In genomic region chr1:183181030-183181395, GRCm38 (mm10) we compare ENCODE assay signal across 14 mouse cellular contexts. TPM values are rescaled to one million over a fixed set of nuclear protein-coding genes. Genes with fewer than 3 reads are reported as not detected.
DNase-seq lines count a peak whose midpoint lies in the region; ATAC-seq and TF ChIP-seq lines count a peak whose summit lies in the region.
"Had no signal": no experiment of that assay in that cellular context is flagged by ENCODE, and none has a peak within 500 bp of the region (broad histone marks: within the 10 kb centered on the region; RNA-seq: fewer than 3 reads in every experiment).

No protein-coding gene starts in this region.

- H3K4me2 ChIP-seq in hindbrain, embryonic 14.5 days (replicated peaks) = no peak overlapping the region
- H3K4me2 ChIP-seq: heart, embryonic 11.5 days; stomach, embryonic 15.5 days had no signal

- peaks cover 8% of the 10 kb centered on the region; the same call in 1 of the 2 replicates for H3K4me1 ChIP-seq in hindbrain, embryonic 14.5 days (replicated peaks; ENCODE audit: control insufficient read depth, insufficient read depth, low read length)
- H3K4me1 ChIP-seq: stomach, embryonic 15.5 days had no signal

- H3K36me3 ChIP-seq in hindbrain, embryonic 14.5 days (replicated peaks; ENCODE audit: control insufficient read depth, insufficient read depth) = no peaks in the 10 kb centered on the region
- H3K36me3 ChIP-seq: stomach, embryonic 15.5 days had no signal

- intact Hi-C loops in heart, postnatal 14 days (cut with DNase I) = no loop called here
- intact Hi-C loops in left cerebral cortex, postnatal 14 days (cut with DNase I) = no loop called here
- intact Hi-C loops in left cerebral cortex, postnatal 4 days (cut with DNase I) = no loop called here
- intact Hi-C loops in gastrocnemius, postnatal 36 days (cut with DNase I) = no loop called here

- 27% methylated on average over 2 of the region's 2 CpGs for WGBS in hindbrain, embryonic 14.5 days

- no peaks in the 10 kb centered on the region for H3K27me3 ChIP-seq in hindbrain, embryonic 14.5 days (ENCODE audit: control insufficient read depth, insufficient read depth, low read length)
- H3K27me3 ChIP-seq: Patski; stomach, embryonic 15.5 days had no signal

- no peak overlapping the region for H3K9ac ChIP-seq in hindbrain, embryonic 14.5 days
- H3K9ac ChIP-seq: stomach, embryonic 15.5 days had no signal

- H3K4me3 ChIP-seq in layer of hippocampus, adult 2 months = no peak overlapping the region
- no peak overlapping the region for H3K4me3 ChIP-seq in hindbrain, embryonic 14.5 days (replicated peaks; ENCODE audit: low read length)
- H3K4me3 ChIP-seq: stomach, embryonic 15.5 days had no signal

- no peaks in the 10 kb centered on the region for H3K9me3 ChIP-seq in hindbrain, embryonic 14.5 days (ENCODE audit: control insufficient read depth, low read length)
- H3K9me3 ChIP-seq: stomach, embryonic 15.5 days had no signal

- no peak for TF ChIP-seq CTCF in layer of hippocampus, adult 2 months (conservative IDR thresholded peaks at IDR 0.05)

- ATAC-seq in hindbrain, embryonic 14.5 days (ENCODE audit: low FRiP score) = no peak
- ATAC-seq: Patski had no signal

- no peak overlapping the region for H3K27ac ChIP-seq in layer of hippocampus, adult 2 months
- no peak overlapping the region for H3K27ac ChIP-seq in hindbrain, embryonic 14.5 days
- H3K27ac ChIP-seq: stomach, embryonic 15.5 days had no signal

- DNase-seq in heart, adult 11 months = peak; percentile 34
- no peak for DNase-seq in heart, postnatal 14 days
- peak; percentile 28 to 48 for DNase-seq in left cerebral cortex, postnatal 14 days (ENCODE audit: low spot score in 2 of 2)
- no peak for DNase-seq in left cerebral cortex, postnatal 4 days
- DNase-seq in layer of hippocampus, adult 2 months (ENCODE audit: low spot score in 2 of 2) = peak; percentile 6 to 38
- DNase-seq in thymus, postnatal 25 days = peak; percentile 38
- no peak for DNase-seq in gastrocnemius, postnatal 36 days
- DNase-seq in hindbrain, embryonic 14.5 days (ENCODE audit: low spot score) = no peak
- DNase-seq: adrenal gland, postnatal 36 days; cerebellum, adult 8-10 months; kidney, adult 2 months had no signal

RNA-seq across cellular contexts. Expression of gene Disp1, which starts 40.3 kb away (rescaled TPM):
- 1 to 10 TPM; 7.5 to 8.5 TPM for total RNA-seq in heart, postnatal 14 days (2021)
- total RNA-seq in left cerebral cortex, postnatal 14 days (2021) = 1 to 10 TPM; 5.1 to 5.9 TPM
- 1 to 10 TPM; 7.0 to 9.2 TPM for total RNA-seq in left cerebral cortex, postnatal 4 days (2021)
- 1 to 10 TPM; 4.6 to 5.8 TPM for total RNA-seq in layer of hippocampus, adult 2 months (2021)
- 1 to 10 TPM; 3.5 to 4.4 TPM for total RNA-seq in gastrocnemius, postnatal 36 days (2021)
- polyA plus RNA-seq in hindbrain, embryonic 14.5 days (2014; fragmentation: Nextera tagmentation; extraction: Ambion mirVana) = 9.4 and 10.2 TPM in 2 replicates

Comparison
In these comparisons a context has a peak if more than half of its experiments do, and no peak if none do; other contexts are left out.
1. DNase-seq: peak in heart, adult 11 months (single experiment), left cerebral cortex, postnatal 14 days (2 of 2), layer of hippocampus, adult 2 months (2 of 2) and thymus, postnatal 25 days (single experiment); none in heart, postnatal 14 days (0 of 2), left cerebral cortex, postnatal 4 days (single experiment), gastrocnemius, postnatal 36 days (0 of 2) and hindbrain, embryonic 14.5 days (single experiment).